Mouse (Mus musculus): ENCODE results near the gene Slc5a11. TPM values are rescaled to one million over a fixed set of nuclear protein-coding genes. Genes with fewer than 3 reads are reported as not detected.

Gene Slc5a11
- 0.09 TPM in 1 of 2 replicates, not detected in the other for polyA plus RNA-seq (2016; fragmentation: Nextera tagmentation; extraction: Ambion mirVana)

GRCm38 (mm10) chr7:123214365-123215075 is at the start of gene Slc5a11:
Gene Slc5a11 (plus strand): TSS chr7:123214780.
- WGBS: 25% methylated on average over 8 of the region's 8 CpGs
- H3K27ac ChIP-seq (replicated peaks): no peak within 1 kb of the TSS
- no peaks in the 10 kb centered on the region for H3K36me3 ChIP-seq
- H3K4me3 ChIP-seq: no peak within 1 kb of the TSS
- H3K9ac ChIP-seq (replicated peaks): no peak within 1 kb of the TSS
- no peaks in the 10 kb centered on the region for H3K27me3 ChIP-seq
- no peak within 1 kb of the TSS for H3K4me2 ChIP-seq (replicated peaks)
- no peaks in the 10 kb centered on the region for H3K9me3 ChIP-seq
- peaks cover 14% of the 10 kb centered on the region; the same call in 1 of the 2 replicates for H3K4me1 ChIP-seq
- ATAC-seq (ENCODE audit: low FRiP score, low read depth): no peak

- H3K4me1 ChIP-seq: no peaks in the 10 kb centered on the region
- no peak for ATAC-seq (ENCODE audit: low FRiP score, low read depth)
- H3K36me3 ChIP-seq: peaks cover 98% of the 10 kb centered on the region
- H3K27me3 ChIP-seq: no peaks in the 10 kb centered on the region
- H3K4me3 ChIP-seq: no peak overlapping the region
- H3K27ac ChIP-seq (replicated peaks): no peak overlapping the region
- no peak overlapping the region for H3K9ac ChIP-seq (replicated peaks)
- no peaks in the 10 kb centered on the region for H3K9me3 ChIP-seq
- no peak overlapping the region for H3K4me2 ChIP-seq (replicated peaks)
- WGBS: 95% methylated on average over 2 of the region's 2 CpGs
These were observed 47.1 kb upstream of the Slc5a11 start for GRCm38 (mm10) chr7:123167436-123167835.

- H3K4me3 ChIP-seq: no peak overlapping the region
- ATAC-seq (ENCODE audit: low FRiP score, low read depth): no peak
- H3K9me3 ChIP-seq: no peaks in the 10 kb centered on the region
- H3K4me2 ChIP-seq (replicated peaks): no peak overlapping the region
- H3K27ac ChIP-seq (replicated peaks): no peak overlapping the region
- peaks cover 94% of the 10 kb centered on the region for H3K36me3 ChIP-seq
- no peak overlapping the region for H3K9ac ChIP-seq (replicated peaks)
- no peaks in the 10 kb centered on the region for H3K4me1 ChIP-seq
- H3K27me3 ChIP-seq: no peaks in the 10 kb centered on the region
- 96% methylated on average over 2 of the region's 2 CpGs for WGBS
These were observed 45.0 kb upstream of the Slc5a11 start for GRCm38 (mm10) chr7:123169618-123170017.

DNA sequence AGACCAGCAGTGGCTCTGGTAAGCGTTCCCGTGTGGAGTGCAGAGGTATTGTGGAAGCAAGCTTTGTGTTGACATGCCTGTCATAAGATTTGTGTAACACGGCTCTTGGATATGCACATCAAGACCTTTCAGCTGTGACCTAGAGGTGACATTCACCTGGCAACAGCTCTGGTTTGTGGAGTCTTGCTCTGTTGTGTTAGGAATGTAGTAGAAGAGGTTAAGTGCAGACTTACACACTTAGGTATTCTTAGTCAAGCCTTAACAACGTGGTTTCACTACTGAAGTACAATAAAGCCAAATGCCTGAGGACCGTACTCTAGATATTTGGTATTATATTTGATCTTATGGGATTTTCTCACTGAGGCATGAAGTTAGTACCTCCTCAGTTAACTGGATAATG is 42.5 kb upstream of the Slc5a11 start:
- H3K27me3 ChIP-seq: no peaks in the 10 kb centered on the region
- H3K4me1 ChIP-seq: no peaks in the 10 kb centered on the region
- no peak for ATAC-seq (ENCODE audit: low FRiP score, low read depth)
- no peak overlapping the region for H3K9ac ChIP-seq (replicated peaks)
- no peak overlapping the region for H3K27ac ChIP-seq (replicated peaks)
- no peak overlapping the region for H3K4me3 ChIP-seq
- WGBS: 95% methylated on average over 5 of the region's 5 CpGs
- H3K4me2 ChIP-seq (replicated peaks): no peak overlapping the region
- H3K9me3 ChIP-seq: no peaks in the 10 kb centered on the region
- peaks cover 87% of the 10 kb centered on the region for H3K36me3 ChIP-seq

GRCm38 (mm10) chr7:123177215-123177614 is 37.4 kb upstream of the Slc5a11 start:
- H3K4me3 ChIP-seq: no peak overlapping the region
- no peak overlapping the region for H3K9ac ChIP-seq (replicated peaks)
- no peaks in the 10 kb centered on the region for H3K27me3 ChIP-seq
- no peak overlapping the region for H3K4me2 ChIP-seq (replicated peaks)
- no peaks in the 10 kb centered on the region for H3K9me3 ChIP-seq
- H3K27ac ChIP-seq (replicated peaks): no peak overlapping the region
- no peak for ATAC-seq (ENCODE audit: low FRiP score, low read depth)
- H3K4me1 ChIP-seq: no peaks in the 10 kb centered on the region
- H3K36me3 ChIP-seq: peaks cover 83% of the 10 kb centered on the region

DNA sequence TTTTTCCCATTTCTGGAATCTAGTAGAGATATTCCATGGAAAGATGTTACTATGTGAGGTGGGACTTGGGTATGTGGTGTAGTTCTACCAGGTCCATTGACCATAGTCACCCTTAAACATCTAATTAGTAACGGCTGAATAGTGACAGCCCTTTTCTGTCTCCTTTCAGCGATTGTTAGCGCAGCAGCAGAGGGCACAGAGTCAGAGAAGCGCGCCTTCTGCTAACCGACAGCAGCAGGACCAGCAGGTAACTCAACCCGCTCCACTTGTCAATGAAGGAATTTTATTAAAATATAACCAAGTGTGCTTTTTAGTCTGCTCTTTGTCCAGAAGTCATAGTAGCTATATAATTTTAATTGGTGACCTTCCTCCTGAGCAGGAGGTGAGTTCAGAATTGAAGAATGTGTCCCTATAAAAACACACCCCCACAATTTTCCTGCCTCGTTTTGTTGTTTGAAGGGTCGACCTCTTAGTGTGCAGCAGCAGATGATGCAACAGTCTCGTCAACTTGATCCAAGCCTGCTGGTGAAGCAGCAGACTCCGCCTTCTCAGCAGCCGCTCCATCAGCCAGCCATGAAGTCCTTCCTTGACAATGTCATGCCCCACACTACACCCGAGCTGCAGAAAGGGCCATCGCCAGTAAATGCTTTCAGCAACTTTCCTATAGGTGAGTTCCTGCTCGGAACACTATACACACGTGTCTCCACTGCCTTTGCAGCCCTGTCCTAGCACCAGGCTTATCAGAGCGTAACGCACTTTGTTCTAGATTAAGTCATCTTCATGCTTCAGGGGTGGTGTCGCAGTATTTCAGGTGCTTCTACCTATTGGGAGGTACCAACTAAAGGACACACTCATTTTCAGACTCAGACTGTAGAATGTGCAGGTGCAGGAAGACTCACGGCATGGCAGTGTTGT is 32.5 kb upstream of the Slc5a11 start:
- WGBS: 89% methylated on average over 20 of the region's 20 CpGs

GRCm38 (mm10) chr7:123184891-123185290 is 29.7 kb upstream of the Slc5a11 start:
- H3K4me1 ChIP-seq: no peaks in the 10 kb centered on the region
- no peak overlapping the region for H3K4me3 ChIP-seq
- 100% methylated on average over 1 of the region's 1 CpGs for WGBS
- H3K27ac ChIP-seq (replicated peaks): no peak overlapping the region
- no peak for ATAC-seq (ENCODE audit: low FRiP score, low read depth)
- H3K36me3 ChIP-seq: peaks cover 98% of the 10 kb centered on the region
- H3K9me3 ChIP-seq: no peaks in the 10 kb centered on the region
- H3K27me3 ChIP-seq: no peaks in the 10 kb centered on the region
- H3K4me2 ChIP-seq (replicated peaks): no peak overlapping the region
- no peak overlapping the region for H3K9ac ChIP-seq (replicated peaks)

More for the DNA sequence above, 32.5 kb upstream of the Slc5a11 start:
- no peak overlapping the region for H3K4me2 ChIP-seq (replicated peaks)
- H3K9me3 ChIP-seq: no peaks in the 10 kb centered on the region
- no peaks in the 10 kb centered on the region for H3K27me3 ChIP-seq
- H3K4me1 ChIP-seq: no peaks in the 10 kb centered on the region
- H3K27ac ChIP-seq (replicated peaks): no peak overlapping the region
- ATAC-seq (ENCODE audit: low FRiP score, low read depth): no peak
- H3K4me3 ChIP-seq: no peak overlapping the region
- H3K36me3 ChIP-seq: peaks cover 94% of the 10 kb centered on the region
- no peak overlapping the region for H3K9ac ChIP-seq (replicated peaks)

DNA sequence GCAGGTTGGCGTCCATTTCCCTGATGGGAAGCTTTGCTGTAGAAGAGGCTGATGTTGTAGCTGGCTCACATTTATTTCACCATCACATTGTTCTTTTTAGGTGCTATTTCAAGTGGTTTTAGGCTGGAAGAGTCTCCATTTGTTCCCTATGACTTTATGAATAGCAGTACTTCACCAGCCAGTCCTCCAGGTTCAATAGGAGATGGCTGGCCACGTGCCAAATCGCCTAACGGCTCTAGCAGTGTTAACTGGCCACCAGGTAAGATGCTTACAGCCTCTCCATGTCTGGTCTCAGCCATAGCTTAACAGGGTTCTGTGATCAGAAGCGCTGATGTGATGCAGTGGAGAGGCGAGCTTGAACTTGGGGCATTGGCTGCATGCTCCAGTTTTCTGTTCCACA is 28.1 kb upstream of the Slc5a11 start:
- Histone ChIP-seq H3K4me3 (no peak overlapping the region), H3K27me3 (no peaks in the 10 kb centered on the region)
- WGBS: 90% methylated on average over 6 of the region's 6 CpGs

GRCm38 (mm10) chr7:123187246-123187645 is 27.3 kb upstream of the Slc5a11 start:
- H3K9me3 ChIP-seq: no peaks in the 10 kb centered on the region
- no peak overlapping the region for H3K9ac ChIP-seq (replicated peaks)
- peaks cover 98% of the 10 kb centered on the region for H3K36me3 ChIP-seq
- no peaks in the 10 kb centered on the region for H3K27me3 ChIP-seq
- no peak for ATAC-seq (ENCODE audit: low FRiP score, low read depth)
- WGBS: 78% methylated on average over 4 of the region's 4 CpGs
- H3K4me1 ChIP-seq: no peaks in the 10 kb centered on the region
- no peak overlapping the region for H3K4me3 ChIP-seq
- H3K27ac ChIP-seq (replicated peaks): no peak overlapping the region
- no peak overlapping the region for H3K4me2 ChIP-seq (replicated peaks)

More for the DNA sequence above, 28.1 kb upstream of the Slc5a11 start:
- Histone ChIP-seq H3K4me2 (replicated peaks) (no peak overlapping the region), H3K4me1 (no peaks in the 10 kb centered on the region), H3K9me3 (no peaks in the 10 kb centered on the region), H3K27ac (replicated peaks) (no peak overlapping the region), H3K36me3 (peaks cover 98% of the 10 kb centered on the region), H3K9ac (replicated peaks) (no peak overlapping the region)
- ATAC-seq (ENCODE audit: low FRiP score, low read depth): no peak

GRCm38 (mm10) chr7:123188462-123188861 is 26.1 kb upstream of the Slc5a11 start:
- Histone ChIP-seq H3K36me3 (peaks cover 98% of the 10 kb centered on the region), H3K4me1 (no peaks in the 10 kb centered on the region), H3K27me3 (no peaks in the 10 kb centered on the region), H3K9ac (replicated peaks) (no peak overlapping the region), H3K9me3 (no peaks in the 10 kb centered on the region), H3K27ac (replicated peaks) (no peak overlapping the region), H3K4me3 (no peak overlapping the region), H3K4me2 (replicated peaks) (no peak overlapping the region)
- 96% methylated on average over 3 of the region's 3 CpGs for WGBS
- no peak for ATAC-seq (ENCODE audit: low FRiP score, low read depth)

- H3K4me2 ChIP-seq (replicated peaks): no peak overlapping the region
- peaks cover 89% of the 10 kb centered on the region for H3K36me3 ChIP-seq
- no peaks in the 10 kb centered on the region for H3K9me3 ChIP-seq
- H3K9ac ChIP-seq (replicated peaks): no peak overlapping the region
- H3K27ac ChIP-seq (replicated peaks): no peak overlapping the region
- WGBS: 97% methylated on average over 8 of the region's 8 CpGs
- no peaks in the 10 kb centered on the region for H3K27me3 ChIP-seq
- no peaks in the 10 kb centered on the region for H3K4me1 ChIP-seq
- no peak overlapping the region for H3K4me3 ChIP-seq
- ATAC-seq (ENCODE audit: low FRiP score, low read depth): no peak
These were observed 24.8 kb upstream of the Slc5a11 start for GRCm38 (mm10) chr7:123189762-123190161.

- H3K9ac ChIP-seq (replicated peaks): no peak overlapping the region
- H3K36me3 ChIP-seq: peaks cover 78% of the 10 kb centered on the region
- no peak overlapping the region for H3K27ac ChIP-seq (replicated peaks)
- no peaks in the 10 kb centered on the region for H3K4me1 ChIP-seq
- ATAC-seq (ENCODE audit: low FRiP score, low read depth): no peak
- no peak overlapping the region for H3K4me3 ChIP-seq
- H3K4me2 ChIP-seq (replicated peaks): no peak overlapping the region
- H3K9me3 ChIP-seq: no peaks in the 10 kb centered on the region
- 95% methylated on average over 5 of the region's 5 CpGs for WGBS
- H3K27me3 ChIP-seq: no peaks in the 10 kb centered on the region
These were observed 22.8 kb upstream of the Slc5a11 start for GRCm38 (mm10) chr7:123191731-123192130.

Data from midbrain, embryonic 12.5 days (tissue).